Mouse (Mus musculus) kidney, adult 2 months (tissue): ENCODE measurements around the gene Col19a1.

Source experiments
- CTCF ChIP-seq: fragments of 200-500 bp; conservative IDR thresholded peaks from 2 replicates; pipeline ENCODE4 v1.5.1; 2011; ENCODE audit warnings: low read depth, mild to moderate bottlenecking, control low read depth, low read length, moderate library complexity, mixed read lengths; ENCODE audit not compliant: insufficient read depth, insufficient read length
- POLR2A ChIP-seq: fragments of 200-500 bp; IDR thresholded peaks from one replicate; pipeline ENCODE4 v1.6.1; 2011; ENCODE audit warnings: low read depth, low read length, control low read depth

DNA sequence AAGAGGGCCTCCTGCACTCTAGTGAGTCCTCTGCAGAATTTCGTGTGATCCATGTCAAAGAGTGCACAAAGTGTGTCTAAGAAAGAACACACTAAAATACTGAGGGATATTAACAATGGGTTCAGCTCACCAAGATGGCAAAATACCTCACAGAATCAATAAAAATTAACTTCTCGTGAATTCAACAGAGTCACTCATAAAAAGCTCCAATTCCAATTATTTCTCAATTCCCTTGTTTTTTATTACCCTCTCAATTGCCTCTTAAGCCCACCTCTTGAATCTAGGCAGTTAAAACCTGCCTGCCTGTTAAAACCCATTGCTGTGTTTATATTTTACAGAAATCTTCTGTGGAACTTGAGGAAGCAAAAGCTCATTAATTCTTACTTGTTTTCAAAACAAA, 277.1 kb downstream of the Col19a1 start:
- TF ChIP-seq CTCF (no peak), POLR2A (no peak)
